Mouse (Mus musculus): ENCODE results near the gene Iqcd. TPM values are rescaled to one million over a fixed set of nuclear protein-coding genes. Genes with fewer than 3 reads are reported as not detected.

Gene Iqcd
- polyA plus RNA-seq (2014; fragmentation: Nextera tagmentation; extraction: Ambion mirVana): 0.31 and 0.55 TPM in 2 replicates

DNA sequence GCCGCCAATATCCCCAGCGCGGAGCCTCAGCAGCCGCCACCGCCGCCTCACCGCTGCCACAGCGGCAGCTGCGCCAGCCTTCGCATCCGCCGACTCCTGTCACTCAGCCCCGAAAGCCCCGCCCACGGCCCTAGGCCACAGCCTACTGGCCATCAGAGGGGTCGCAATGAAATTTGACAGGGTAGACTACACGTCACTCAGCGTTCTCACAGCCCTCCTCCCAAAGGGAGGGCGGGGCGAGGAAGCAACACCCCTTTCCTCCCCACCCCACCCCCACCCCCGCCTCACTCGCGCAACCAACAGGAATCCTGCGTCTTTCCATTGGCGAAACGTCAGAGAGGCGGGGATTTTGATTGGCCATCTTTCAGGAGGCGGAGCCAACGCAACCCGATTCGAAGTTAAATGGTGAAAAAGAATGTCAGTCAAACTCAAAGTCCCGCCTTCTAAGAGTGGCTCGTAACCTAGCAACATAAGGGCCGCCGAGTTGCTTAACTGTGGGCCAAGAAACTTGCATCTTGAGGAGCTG lies at the start of gene Iqcd, which contains the start of gene Tpcn1:
TSS of gene Iqcd (plus strand) at position 448 of the 526 bp plus-strand sequence.
TSS of gene Tpcn1 (minus strand) at position 105 of the 526 bp plus-strand sequence.
- Histone ChIP-seq H3K9ac (replicated peaks; ENCODE audit: low read length) (peak within 1 kb of the TSS; percentile 71), H3K4me1 (ENCODE audit: control insufficient read depth, insufficient read depth, low read length) (no peaks in the 10 kb centered on the region), H3K4me2 (ENCODE audit: low read depth, low read length) (peak within 1 kb of the TSS; percentile 87), H3K36me3 (replicated peaks; ENCODE audit: control insufficient read depth, insufficient read depth, low read depth, low read length) (no peaks in the 10 kb centered on the region), H3K4me3 (ENCODE audit: low read depth, low read length) (peak within 1 kb of the TSS; percentile 82), H3K9me3 (replicated peaks; ENCODE audit: control insufficient read depth, low read length) (no peaks in the 10 kb centered on the region), H3K27me3 (ENCODE audit: control insufficient read depth, insufficient read depth, low read length) (no peaks in the 10 kb centered on the region), H3K27ac (replicated peaks; ENCODE audit: low read depth, low read length) (0 out of 2 replicates have a peak within 1 kb of the TSS, but pooled peaks have one; percentile 53)
- peak; percentile 92 for ATAC-seq (replicated peaks; ENCODE audit: insufficient number of reproducible peaks, low FRiP score, low TSS enrichment, low read depth)
- peak; percentile 100 for DNase-seq (ENCODE audit: low spot score)
- under 1% methylated on average over 35 of the region's 35 CpGs for WGBS

DNA sequence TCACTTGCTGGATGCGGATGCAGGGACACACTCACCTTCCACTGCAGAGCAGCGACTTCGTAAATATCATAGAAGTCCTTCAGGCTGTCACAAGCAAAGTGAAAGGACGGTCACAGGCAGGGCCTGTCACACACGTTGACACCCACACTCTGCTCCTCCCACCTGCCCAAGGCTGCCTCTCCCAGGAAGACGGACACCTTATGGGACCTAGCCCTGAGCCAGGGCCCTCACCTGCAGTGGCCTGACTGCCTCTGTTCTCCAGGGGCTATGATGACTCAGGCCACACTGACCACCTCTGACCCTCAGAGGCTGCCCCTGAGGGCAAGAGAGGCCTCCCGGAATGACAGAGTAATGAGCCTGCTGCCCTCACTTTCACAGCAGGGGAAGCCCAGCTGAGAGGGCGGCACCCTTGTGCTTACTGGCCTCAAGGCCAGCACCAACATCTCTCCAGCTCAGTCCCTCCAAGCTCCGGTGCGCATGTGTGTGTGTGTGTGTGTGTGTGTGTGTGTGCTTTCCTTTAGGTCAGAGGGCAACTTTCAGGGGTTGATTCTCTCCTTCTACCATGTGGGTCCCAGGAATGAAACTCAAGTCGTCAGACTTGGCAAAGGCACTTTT lies 40.5 kb upstream of the Iqcd start:
- 52% methylated on average over 11 of the region's 11 CpGs for WGBS
- H3K27me3 ChIP-seq (ENCODE audit: control insufficient read depth, insufficient read depth, low read length): no peaks in the 10 kb centered on the region
- H3K9me3 ChIP-seq (replicated peaks; ENCODE audit: control insufficient read depth, low read length): no peaks in the 10 kb centered on the region
- no peak overlapping the region for H3K9ac ChIP-seq (replicated peaks; ENCODE audit: low read length)
- no peak overlapping the region for H3K4me3 ChIP-seq (ENCODE audit: low read depth, low read length)
- H3K4me1 ChIP-seq (ENCODE audit: control insufficient read depth, insufficient read depth, low read length): no peaks in the 10 kb centered on the region
- no peaks in the 10 kb centered on the region for H3K36me3 ChIP-seq (replicated peaks; ENCODE audit: control insufficient read depth, insufficient read depth, low read depth, low read length)
- H3K4me2 ChIP-seq (ENCODE audit: low read depth, low read length): no peak overlapping the region
- ATAC-seq (replicated peaks; ENCODE audit: insufficient number of reproducible peaks, low FRiP score, low TSS enrichment, low read depth): no peak; the same call in 1 of the 2 replicates
- H3K27ac ChIP-seq (replicated peaks; ENCODE audit: low read depth, low read length): no peak overlapping the region
- DNase-seq (ENCODE audit: low spot score): no peak

DNA sequence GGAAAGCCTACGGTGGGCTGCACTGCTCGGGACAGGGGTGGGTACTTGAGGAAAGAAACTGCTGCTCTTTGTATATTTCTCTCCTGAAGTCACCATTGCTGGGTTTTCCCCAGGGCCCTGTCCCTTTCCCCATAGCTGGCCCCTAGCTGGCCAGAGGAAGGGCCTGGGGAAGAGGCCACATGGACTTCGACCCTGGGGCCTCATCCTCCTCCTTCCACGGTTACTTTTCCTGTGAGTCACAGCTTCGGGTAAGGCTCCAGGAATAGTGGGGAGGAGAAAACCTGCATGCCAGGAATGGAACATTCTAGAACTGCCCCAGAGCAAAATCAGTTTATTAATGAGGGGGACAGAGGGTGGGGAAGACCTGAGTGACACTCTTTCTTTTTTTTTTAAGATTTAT lies 38.7 kb upstream of the Iqcd start:
- WGBS: 81% methylated on average over 5 of the region's 5 CpGs
- DNase-seq (ENCODE audit: low spot score) (no peak), ATAC-seq (replicated peaks; ENCODE audit: insufficient number of reproducible peaks, low FRiP score, low TSS enrichment, low read depth) (no peak)
- Histone ChIP-seq H3K36me3 (replicated peaks; ENCODE audit: control insufficient read depth, insufficient read depth, low read depth, low read length) (no peaks in the 10 kb centered on the region), H3K4me1 (ENCODE audit: control insufficient read depth, insufficient read depth, low read length) (no peaks in the 10 kb centered on the region), H3K9ac (replicated peaks; ENCODE audit: low read length) (no peak overlapping the region), H3K27me3 (ENCODE audit: control insufficient read depth, insufficient read depth, low read length) (no peaks in the 10 kb centered on the region), H3K27ac (replicated peaks; ENCODE audit: low read depth, low read length) (no peak overlapping the region), H3K4me3 (ENCODE audit: low read depth, low read length) (no peak overlapping the region), H3K9me3 (replicated peaks; ENCODE audit: control insufficient read depth, low read length) (no peaks in the 10 kb centered on the region), H3K4me2 (ENCODE audit: low read depth, low read length) (no peak overlapping the region)

DNA sequence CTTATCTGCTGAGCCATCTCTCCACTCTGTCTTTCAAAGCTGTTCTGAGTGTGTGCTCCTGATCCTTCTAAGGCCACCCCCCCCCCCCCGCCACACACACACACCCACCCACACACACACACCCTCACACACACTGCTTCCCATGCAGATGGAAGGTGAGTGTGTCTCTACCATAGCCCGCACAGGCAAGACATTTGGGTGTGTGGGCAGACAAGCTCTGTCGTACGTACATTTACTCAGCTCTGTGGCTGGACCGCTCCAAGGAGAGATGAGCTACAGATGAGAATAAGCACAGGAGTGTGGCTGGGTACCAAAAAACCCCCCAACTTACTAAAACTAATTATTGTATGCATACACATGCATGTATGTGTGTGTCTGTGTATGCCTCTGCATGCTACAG lies 38.1 kb upstream of the Iqcd start:
- Histone ChIP-seq H3K4me3 (ENCODE audit: low read depth, low read length) (no peak overlapping the region), H3K4me1 (ENCODE audit: control insufficient read depth, insufficient read depth, low read length) (no peaks in the 10 kb centered on the region), H3K9ac (replicated peaks; ENCODE audit: low read length) (no peak overlapping the region), H3K4me2 (ENCODE audit: low read depth, low read length) (no peak overlapping the region), H3K36me3 (replicated peaks; ENCODE audit: control insufficient read depth, insufficient read depth, low read depth, low read length) (no peaks in the 10 kb centered on the region; the same call in 1 of the 2 replicates), H3K27ac (replicated peaks; ENCODE audit: low read depth, low read length) (no peak overlapping the region), H3K9me3 (replicated peaks; ENCODE audit: control insufficient read depth, low read length) (no peaks in the 10 kb centered on the region), H3K27me3 (ENCODE audit: control insufficient read depth, insufficient read depth, low read length) (no peaks in the 10 kb centered on the region)
- DNase-seq (ENCODE audit: low spot score) (no peak), ATAC-seq (replicated peaks; ENCODE audit: insufficient number of reproducible peaks, low FRiP score, low TSS enrichment, low read depth) (no peak)
- WGBS: 95% methylated on average over 5 of the region's 5 CpGs

DNA sequence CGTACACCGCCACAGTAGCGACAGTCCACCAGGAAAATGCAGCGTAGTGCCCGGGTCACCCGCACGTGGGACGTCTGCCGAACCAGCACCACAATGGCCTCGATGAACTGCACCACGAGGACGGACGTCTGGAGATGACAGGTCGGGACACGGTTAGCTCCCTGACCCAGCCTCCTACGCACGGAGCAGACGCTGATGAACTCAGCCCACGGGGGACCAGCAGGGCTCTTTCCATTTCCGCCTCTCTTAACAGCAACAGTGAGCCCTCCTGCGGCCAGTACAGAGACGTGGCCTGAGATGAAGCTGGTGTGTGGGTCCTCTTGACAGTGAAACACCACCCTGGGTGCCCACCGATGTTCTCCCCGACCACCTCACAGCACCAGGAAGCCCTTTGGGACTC lies 32.9 kb upstream of the Iqcd start:
- H3K4me1 ChIP-seq (ENCODE audit: control insufficient read depth, insufficient read depth, low read length): peaks cover 7% of the 10 kb centered on the region
- H3K4me2 ChIP-seq (ENCODE audit: low read depth, low read length): no peak overlapping the region
- ATAC-seq (replicated peaks; ENCODE audit: insufficient number of reproducible peaks, low FRiP score, low TSS enrichment, low read depth) (no peak), DNase-seq (ENCODE audit: low spot score) (no peak)
- WGBS: 85% methylated on average over 24 of the region's 24 CpGs
- no peak overlapping the region for H3K9ac ChIP-seq (replicated peaks; ENCODE audit: low read length)
- H3K9me3 ChIP-seq (replicated peaks; ENCODE audit: control insufficient read depth, low read length): no peaks in the 10 kb centered on the region
- no peaks in the 10 kb centered on the region; the same call in 1 of the 2 replicates for H3K36me3 ChIP-seq (replicated peaks; ENCODE audit: control insufficient read depth, insufficient read depth, low read depth, low read length)
- H3K27ac ChIP-seq (replicated peaks; ENCODE audit: low read depth, low read length): no peak overlapping the region
- H3K27me3 ChIP-seq (ENCODE audit: control insufficient read depth, insufficient read depth, low read length): no peaks in the 10 kb centered on the region
- H3K4me3 ChIP-seq (ENCODE audit: low read depth, low read length): no peak overlapping the region; the same call in 1 of the 2 replicates

DNA sequence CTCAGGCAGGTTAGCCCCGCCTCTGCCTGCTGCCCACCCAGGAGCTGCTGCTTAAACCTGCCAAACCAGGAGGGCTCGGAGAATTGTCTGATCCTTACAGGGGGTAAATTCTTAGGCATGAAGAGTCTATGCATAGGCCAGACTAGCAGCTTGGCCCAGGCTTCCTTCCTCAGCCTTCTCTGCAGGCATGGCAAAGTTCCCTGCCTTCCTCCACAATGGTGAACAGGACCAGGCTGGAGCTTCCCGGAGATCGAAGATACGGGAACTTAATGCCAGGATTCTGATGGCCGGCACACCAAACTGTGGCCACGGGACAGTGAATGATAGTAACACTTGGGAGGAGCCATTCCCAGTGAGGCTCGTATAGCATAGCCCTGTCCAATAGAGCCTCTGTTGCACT lies 30.8 kb upstream of the Iqcd start:
- Histone ChIP-seq H3K27ac (replicated peaks; ENCODE audit: low read depth, low read length) (no peak overlapping the region), H3K36me3 (replicated peaks; ENCODE audit: control insufficient read depth, insufficient read depth, low read depth, low read length) (no peaks in the 10 kb centered on the region; the same call in 1 of the 2 replicates), H3K27me3 (ENCODE audit: control insufficient read depth, insufficient read depth, low read length) (no peaks in the 10 kb centered on the region), H3K4me1 (ENCODE audit: control insufficient read depth, insufficient read depth, low read length) (peaks cover 12% of the 10 kb centered on the region), H3K9me3 (replicated peaks; ENCODE audit: control insufficient read depth, low read length) (no peaks in the 10 kb centered on the region), H3K9ac (replicated peaks; ENCODE audit: low read length) (no peak overlapping the region), H3K4me3 (ENCODE audit: low read depth, low read length) (no peak overlapping the region), H3K4me2 (ENCODE audit: low read depth, low read length) (no peak overlapping the region)
- DNase-seq (ENCODE audit: low spot score): no peak
- ATAC-seq (replicated peaks; ENCODE audit: insufficient number of reproducible peaks, low FRiP score, low TSS enrichment, low read depth): no peak
- 75% methylated on average over 8 of the region's 8 CpGs for WGBS

DNA sequence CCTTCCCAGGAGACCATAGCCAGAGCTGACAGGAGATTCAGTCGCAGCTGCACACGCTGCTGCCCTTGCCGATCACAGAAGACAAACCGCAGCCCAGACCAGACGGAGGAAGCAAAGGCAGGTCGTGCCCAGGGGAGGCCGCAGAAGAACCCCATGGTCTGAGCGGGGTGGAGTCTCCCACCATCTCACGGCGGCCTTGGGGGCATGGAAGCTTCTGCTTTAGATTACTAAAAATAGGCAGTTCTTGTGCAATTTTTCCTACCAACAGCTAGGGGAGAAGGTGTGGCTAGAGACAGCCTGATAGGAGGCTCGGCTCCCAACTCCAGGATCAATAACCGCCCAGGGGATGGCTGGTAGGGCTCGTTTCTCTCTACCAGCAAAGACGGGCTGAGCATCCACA lies 30.1 kb upstream of the Iqcd start:
- no peak for ATAC-seq (replicated peaks; ENCODE audit: insufficient number of reproducible peaks, low FRiP score, low TSS enrichment, low read depth)
- Histone ChIP-seq H3K4me2 (ENCODE audit: low read depth, low read length) (no peak overlapping the region), H3K27me3 (ENCODE audit: control insufficient read depth, insufficient read depth, low read length) (no peaks in the 10 kb centered on the region), H3K9me3 (replicated peaks; ENCODE audit: control insufficient read depth, low read length) (no peaks in the 10 kb centered on the region), H3K27ac (replicated peaks; ENCODE audit: low read depth, low read length) (no peak overlapping the region), H3K4me1 (ENCODE audit: control insufficient read depth, insufficient read depth, low read length) (peaks cover 18% of the 10 kb centered on the region), H3K9ac (replicated peaks; ENCODE audit: low read length) (no peak overlapping the region; the same call in 1 of the 2 replicates), H3K36me3 (replicated peaks; ENCODE audit: control insufficient read depth, insufficient read depth, low read depth, low read length) (no peaks in the 10 kb centered on the region; the same call in 1 of the 2 replicates), H3K4me3 (ENCODE audit: low read depth, low read length) (no peak overlapping the region)
- DNase-seq (ENCODE audit: low spot score): no peak
- WGBS: 62% methylated on average over 14 of the region's 14 CpGs

DNA sequence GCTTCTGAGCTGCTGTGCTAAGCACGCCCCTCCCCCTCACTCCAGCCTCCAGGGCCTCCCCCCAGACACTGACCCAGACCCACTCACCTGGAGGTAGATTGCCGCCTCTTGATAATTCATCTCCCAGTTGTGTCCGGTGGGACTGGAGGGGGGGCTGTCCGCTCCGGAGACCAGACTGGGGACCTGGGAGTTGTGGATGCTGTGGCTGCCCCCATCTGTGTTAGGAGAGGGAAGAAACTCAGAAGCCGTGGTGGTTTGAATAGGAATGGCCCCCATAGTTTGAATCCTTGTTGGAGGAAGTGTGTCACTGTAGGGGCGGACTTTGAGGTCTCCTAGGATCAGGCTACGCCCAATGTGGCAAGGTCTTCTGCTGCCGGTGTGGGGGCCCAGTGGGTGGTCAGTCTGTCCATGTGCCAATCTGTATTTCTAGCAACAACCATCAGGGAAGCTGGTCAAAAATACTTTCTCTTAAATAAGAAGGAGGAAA lies 28.6 kb upstream of the Iqcd start:
- H3K4me3 ChIP-seq (ENCODE audit: low read depth, low read length): no peak overlapping the region
- no peaks in the 10 kb centered on the region for H3K27me3 ChIP-seq (ENCODE audit: control insufficient read depth, insufficient read depth, low read length)
- H3K27ac ChIP-seq (replicated peaks; ENCODE audit: low read depth, low read length): peak overlapping the region; percentile 52
- H3K36me3 ChIP-seq (replicated peaks; ENCODE audit: control insufficient read depth, insufficient read depth, low read depth, low read length): no peaks in the 10 kb centered on the region; the same call in 1 of the 2 replicates
- H3K9me3 ChIP-seq (replicated peaks; ENCODE audit: control insufficient read depth, low read length): no peaks in the 10 kb centered on the region
- 71% methylated on average over 9 of the region's 9 CpGs for WGBS
- no peak overlapping the region for H3K9ac ChIP-seq (replicated peaks; ENCODE audit: low read length)
- ATAC-seq (replicated peaks; ENCODE audit: insufficient number of reproducible peaks, low FRiP score, low TSS enrichment, low read depth) (no peak), DNase-seq (ENCODE audit: low spot score) (no peak)
- no peak overlapping the region for H3K4me2 ChIP-seq (ENCODE audit: low read depth, low read length)
- H3K4me1 ChIP-seq (ENCODE audit: control insufficient read depth, insufficient read depth, low read length): peaks cover 18% of the 10 kb centered on the region

Data from embryonic facial prominence, embryonic 11.5 days (tissue).